Mouse (Mus musculus): ENCODE results near the gene Mdh2.

GRCm38 (mm10) chr5:135800927-135801326 lies 22.6 kb downstream of the Mdh2 start:
- TF ChIP-seq ZNF384 (IDR thresholded peaks at IDR 0.05; ENCODE audit: low read depth, low read length), result no peak
- TF ChIP-seq CHD2 (IDR thresholded peaks at IDR 0.05; ENCODE audit: low read depth, low read length), result no peak
- no peak for TF ChIP-seq ZC3H11A (IDR thresholded peaks at IDR 0.05; ENCODE audit: borderline replicate concordance, low read depth, low read length)
- TF ChIP-seq HCFC1 (IDR thresholded peaks at IDR 0.05; ENCODE audit: borderline replicate concordance, insufficient read depth, low read length), result no peak

All from ES-E14 (cell line).